Mouse (Mus musculus): ENCODE measurements at regions not wholly inside any gene's neighbourhood (a gene's known extent, or its start where the extent isn't known, plus 50 kb on each side); places are given as distances from the start of the nearest gene placed in this dataset.

- TF ChIP-seq CTCF (IDR thresholded peaks at IDR 0.05; ENCODE audit: insufficient read depth, low read depth, low read length) (no peak), POLR2A (IDR thresholded peaks at IDR 0.05; ENCODE audit: insufficient read depth, low read depth, low read length) (no peak)
Observed at GRCm38 (mm10) chr6:140854691-140855090, 125.6 kb downstream of the Gm11077 start.

Measured in olfactory bulb, adult 2 months (tissue).